Mouse (Mus musculus) adrenal gland, postnatal 14 days (tissue): ENCODE results near the gene Ttc32. TPM values are rescaled to one million over a fixed set of nuclear protein-coding genes. Genes with fewer than 3 reads are reported as not detected.
A peak's percentile ranks its signal among the peaks of the same experiment; 100 is the strongest.
"Not testable (repeated sequence)": the region's sequence is repeated elsewhere in the genome, so short reads cannot be mapped to it uniquely, and the experiment has no call there.

Source experiments
- DNase-seq: peaks from one replicate; pipeline ENCODE4 v3.0.0; 2021; ENCODE audit warnings: mixed read lengths
- long read RNA-seq, 2 experiments: library from polyadenylated mRNA; stranded (forward); transcript quantifications; one replicate each; pipeline ENCODE4 v2.0.0; 2021
- total RNA-seq: library from RNA; stranded (reverse); gene quantifications from 2 replicates; pipeline ENCODE4 v1.2.3, GENCODE M21; 2021

The Ttc32 gene
- total RNA-seq, result 14.5 and 15.6 TPM in 2 replicates
- long read RNA-seq, experiment 1, transcript Ttc32-201 (3 exons, 1,000 nt), result major isoform, 13 of 14 reads
- long read RNA-seq, experiment 1, partial matches to known transcripts, result 0 of 14 reads
- long read RNA-seq, experiment 1, other reads (novel, unspliced or antisense), result 0 of 14 reads
- long read RNA-seq, experiment 2, transcript Ttc32-201 (3 exons, 1,000 nt), result major isoform, 14 of 16 reads
- long read RNA-seq, experiment 2, partial matches to known transcripts, result 1 of 16 reads
- long read RNA-seq, experiment 2, other reads (novel, unspliced or antisense), result 1 of 16 reads

GRCm38 (mm10) chr12:9029888-9030723 lies at the start of gene Ttc32:
Ttc32 (plus strand) TSS chr12:9029997.
- DNase-seq, result peak; percentile 97

- DNase-seq, result no peak
Measured at GRCm38 (mm10) chr12:8993231-8993630, 36.6 kb upstream of the Ttc32 start.

DNA sequence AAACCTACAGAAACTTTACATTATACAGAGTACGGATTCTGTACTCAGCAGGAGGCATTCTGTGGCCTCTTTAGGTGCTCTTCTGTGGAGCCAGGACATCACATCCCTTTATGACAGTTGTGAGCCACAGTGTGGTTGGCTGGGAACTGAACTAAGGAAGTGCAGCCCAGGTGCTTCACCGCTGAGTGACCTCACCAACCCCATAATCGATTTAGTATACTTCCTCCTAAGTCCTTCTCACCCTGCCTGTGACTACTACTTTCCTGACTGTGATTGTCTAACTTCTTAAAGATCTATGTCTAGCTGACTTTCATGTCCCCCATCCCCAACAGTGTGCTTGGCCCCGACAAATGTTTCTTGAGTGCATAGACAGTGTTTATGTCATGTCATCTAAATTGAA lies 31.5 kb upstream of the Ttc32 start:
- no peak for DNase-seq

DNA sequence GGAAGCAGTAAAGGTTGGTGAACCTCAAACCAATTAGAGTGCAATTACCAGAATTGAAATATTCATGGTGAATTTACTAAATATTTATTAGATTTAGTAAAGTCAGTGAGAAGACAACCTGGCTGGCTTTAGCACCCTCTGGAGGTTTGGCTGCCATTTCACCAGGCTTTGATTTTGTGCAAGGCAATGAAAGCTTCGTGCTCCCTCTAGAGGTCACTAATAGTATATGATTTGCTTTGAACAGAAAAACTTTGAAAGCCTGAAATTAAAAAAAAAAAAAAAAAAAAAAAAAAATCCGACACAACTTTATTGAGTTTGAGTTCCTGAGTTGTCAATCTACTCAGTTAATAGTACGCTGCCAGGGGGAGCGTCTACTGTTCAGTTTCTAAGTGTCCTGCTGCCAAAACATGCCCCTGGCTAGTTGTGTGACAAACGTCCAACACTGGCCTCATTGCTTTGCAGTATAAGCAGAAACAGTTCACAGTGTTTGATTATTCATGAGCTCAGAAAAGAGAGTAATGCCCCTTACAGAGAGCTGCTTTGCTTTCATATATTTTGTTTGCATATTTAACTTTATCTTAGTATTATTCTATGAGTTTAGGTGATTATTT lies 27.7 kb upstream of the Ttc32 start:
- peak; percentile 76 for DNase-seq

DNA sequence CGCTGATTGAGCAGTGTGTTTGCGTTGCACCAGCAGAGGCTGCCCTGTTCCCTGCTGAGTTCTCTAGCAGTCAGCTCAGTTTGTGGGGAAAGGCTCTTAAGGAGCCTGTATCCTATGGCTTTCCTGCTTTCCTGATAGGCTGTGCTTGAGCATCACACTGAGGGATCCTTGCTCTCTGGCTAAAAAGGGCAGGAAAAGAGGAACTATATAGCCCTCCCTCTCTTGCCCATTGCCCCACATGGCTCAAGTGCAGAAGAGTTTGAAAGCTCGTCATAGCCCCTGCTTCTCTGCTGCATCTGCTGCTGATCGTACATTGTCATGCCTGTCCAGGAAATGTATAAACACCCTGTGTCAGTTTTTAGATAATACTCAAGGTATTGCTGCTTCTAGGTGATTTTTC lies 22.7 kb upstream of the Ttc32 start:
- no peak for DNase-seq

DNA sequence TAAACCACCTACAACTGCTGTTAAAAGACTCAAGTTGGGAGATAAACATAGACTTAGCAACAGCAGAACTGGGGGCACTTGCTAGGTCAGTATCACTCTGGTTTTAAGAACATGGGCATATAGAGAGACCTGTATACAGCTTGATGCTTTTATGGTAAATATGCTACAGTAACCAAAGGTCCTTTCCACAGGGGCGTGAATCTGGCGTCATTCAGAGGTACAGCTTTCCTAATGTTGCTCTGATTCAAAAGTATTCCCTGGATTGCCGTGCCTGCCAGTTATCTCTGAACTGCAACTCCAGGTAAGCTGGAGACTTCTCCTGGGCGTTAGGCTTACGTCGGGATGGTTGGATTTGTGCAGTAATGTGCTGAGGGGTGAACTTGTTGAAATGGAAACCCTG lies 22.0 kb upstream of the Ttc32 start:
- DNase-seq, result no peak

GRCm38 (mm10) chr12:9010311-9010710 lies 19.5 kb upstream of the Ttc32 start:
- no peak for DNase-seq

- no peak for DNase-seq
Measured at GRCm38 (mm10) chr12:9016376-9016775, 13.4 kb upstream of the Ttc32 start.

- DNase-seq, result no peak
Measured at GRCm38 (mm10) chr12:9020431-9020830, 9.4 kb upstream of the Ttc32 start.

GRCm38 (mm10) chr12:9020986-9021385 lies 8.8 kb upstream of the Ttc32 start:
- DNase-seq, result no peak

GRCm38 (mm10) chr12:9023031-9023430 lies 6.8 kb upstream of the Ttc32 start:
- DNase-seq, result no peak

GRCm38 (mm10) chr12:9024071-9024470 lies 5.7 kb upstream of the Ttc32 start:
- DNase-seq, result no peak

- DNase-seq, result no peak
Measured at GRCm38 (mm10) chr12:9024736-9025135, 5.1 kb upstream of the Ttc32 start.

DNA sequence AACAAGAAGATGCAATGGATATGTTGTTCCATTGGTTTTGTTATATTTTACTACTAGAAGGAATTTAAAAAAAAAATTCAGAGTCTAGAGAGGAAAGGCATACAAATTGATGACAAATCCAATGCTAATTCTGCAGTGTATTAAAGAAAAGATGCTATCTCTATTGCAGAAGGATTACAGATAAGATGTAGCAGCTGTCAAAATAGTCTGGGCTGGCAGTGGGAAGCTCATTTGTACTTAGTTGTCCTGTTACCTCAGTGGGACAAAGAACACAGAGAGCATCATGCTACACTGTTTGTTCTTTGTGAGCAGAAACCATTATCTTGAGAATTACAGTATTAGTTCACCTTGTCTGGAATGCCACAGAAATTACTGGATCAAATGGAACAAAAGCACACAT lies 3.0 kb upstream of the Ttc32 start:
- DNase-seq, result no peak

DNA sequence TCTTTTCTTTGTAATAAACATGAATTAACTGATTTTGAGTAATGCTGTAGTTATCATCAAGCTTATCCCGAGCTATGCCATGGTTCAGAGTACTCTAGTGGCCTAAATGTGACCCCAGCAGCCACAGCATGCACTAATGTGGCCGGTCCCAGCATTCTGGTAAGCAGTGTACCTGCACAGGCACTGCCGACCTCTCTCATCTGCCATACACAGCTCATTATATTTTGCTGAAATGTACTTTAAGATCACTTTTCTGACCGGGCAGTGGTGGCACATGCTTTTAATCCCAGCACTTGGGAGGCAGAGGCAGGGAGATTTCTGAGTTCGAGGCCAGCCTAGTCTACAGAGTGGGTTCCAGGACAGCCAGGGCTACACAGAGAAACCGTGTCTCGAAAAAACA lies 981 bp upstream of the Ttc32 start:
- not testable (repeated sequence) for DNase-seq

- no peak for DNase-seq
Measured at GRCm38 (mm10) chr12:9029506-9029887, 300 bp upstream of the Ttc32 start.

DNA sequence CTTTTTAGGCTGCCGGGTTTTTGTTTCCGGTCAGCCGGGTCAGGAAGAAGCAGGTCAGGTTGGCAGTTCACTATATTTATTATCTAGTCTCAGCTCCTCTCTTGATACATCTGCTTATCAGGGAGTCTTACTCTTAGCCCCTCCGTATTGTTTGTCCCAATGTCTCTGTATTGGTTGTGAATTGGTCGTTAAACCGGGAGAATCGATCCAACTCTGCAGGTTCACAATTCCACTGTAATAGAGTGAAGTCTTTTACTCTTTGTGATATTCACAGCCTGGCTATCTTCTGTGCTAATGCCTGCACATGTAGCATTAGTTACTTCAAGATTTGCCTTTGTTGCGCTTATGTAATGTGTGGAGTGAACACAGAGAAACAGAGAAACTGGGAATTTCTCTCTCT lies 1.4 kb downstream of the Ttc32 start:
- no peak for DNase-seq

DNA sequence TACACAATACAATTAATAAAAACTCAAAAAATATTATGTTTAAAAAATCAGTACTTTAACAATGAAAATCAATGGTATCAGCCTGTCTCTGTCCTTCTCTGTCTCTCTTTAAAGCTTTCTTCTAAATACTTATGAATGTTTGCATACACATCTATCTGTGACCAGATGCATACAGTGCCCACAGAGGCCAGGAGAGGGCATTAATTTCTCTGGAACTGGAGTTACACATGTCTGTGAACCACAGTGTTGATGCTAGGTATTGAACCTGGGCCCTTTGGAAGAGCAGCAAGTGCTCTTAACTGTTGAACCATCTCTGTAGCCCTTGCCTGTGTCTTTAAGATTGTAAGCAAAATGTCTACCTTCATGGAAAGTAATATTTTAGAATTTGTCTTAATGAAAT lies 3.3 kb downstream of the Ttc32 start:
- no peak for DNase-seq

DNA sequence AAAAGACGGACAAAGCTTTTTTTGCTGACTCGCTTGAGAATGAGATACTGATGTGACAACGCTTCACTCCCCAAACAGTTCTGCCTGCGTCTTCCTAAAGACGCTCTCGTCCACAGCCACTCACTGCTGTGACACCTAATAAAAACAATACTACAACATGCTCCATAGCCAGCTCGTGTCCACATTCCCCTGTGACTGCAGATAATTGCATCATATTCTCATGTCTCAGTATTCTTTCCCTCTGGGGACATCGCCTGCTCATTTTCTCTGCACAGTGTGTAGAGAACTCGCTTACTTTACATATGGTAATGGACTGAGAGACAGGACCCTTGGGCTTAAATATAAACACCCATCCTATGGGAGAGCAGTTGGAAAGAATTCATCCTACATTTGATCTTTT lies 6.6 kb downstream of the Ttc32 start:
- DNase-seq, result no peak

DNA sequence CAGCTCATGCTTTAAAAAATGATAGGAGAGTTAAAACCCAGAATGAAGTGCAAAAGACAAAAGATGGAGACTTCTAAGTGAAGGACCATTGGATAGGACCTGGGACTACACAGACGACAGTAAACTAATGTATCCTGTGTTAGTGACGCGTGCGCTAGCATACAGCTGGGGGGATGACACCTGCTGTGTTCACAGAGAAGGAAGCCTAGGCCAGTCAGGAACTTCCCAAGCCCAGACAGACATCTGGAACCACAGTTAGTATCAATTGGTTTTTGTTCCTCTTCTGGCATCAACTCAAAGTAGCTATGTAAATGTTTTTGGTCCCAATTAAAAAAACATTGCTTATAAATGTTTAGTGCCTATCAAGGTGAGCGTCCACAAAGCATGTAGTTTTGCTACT lies 10.4 kb downstream of the Ttc32 start:
- no peak for DNase-seq

GRCm38 (mm10) chr12:9040686-9041085 lies 10.9 kb downstream of the Ttc32 start:
- DNase-seq, result no peak

GRCm38 (mm10) chr12:9042316-9042715 lies 12.5 kb downstream of the Ttc32 start:
- DNase-seq, result no peak

DNA sequence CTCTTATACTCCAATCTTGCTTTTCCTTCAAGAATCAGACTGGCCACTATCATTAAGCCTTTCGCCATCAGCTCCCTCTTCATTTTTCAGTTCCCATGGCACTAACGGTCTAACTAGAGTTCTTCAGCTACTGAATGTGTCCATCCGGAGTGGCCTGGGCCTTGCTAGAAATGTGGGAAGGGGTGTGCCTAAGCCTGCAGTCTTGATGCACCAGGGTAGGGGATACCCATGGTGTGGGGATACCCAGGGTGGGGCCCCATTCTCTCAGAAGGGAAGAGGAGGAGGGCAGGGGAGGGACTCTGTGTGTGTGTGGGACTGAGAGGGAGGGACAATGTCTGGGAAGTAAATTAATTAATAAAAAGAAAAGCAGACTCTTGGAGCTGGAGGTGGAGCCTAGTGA lies 13.0 kb downstream of the Ttc32 start:
- no peak for DNase-seq
